Mouse (Mus musculus): ENCODE data around the gene Slc35f6. TPM values are rescaled to one million over a fixed set of nuclear protein-coding genes. Genes with fewer than 3 reads are reported as not detected.

Slc35f6 gene
- total RNA-seq, 4 experiments from 2014 or later = 37.6 to 43.3 (median 39.8) TPM

- no peak for DNase-seq (ENCODE audit: low spot score in 2 of 2)
Measured at GRCm38 (mm10) chr5:30621211-30621790, 26.4 kb upstream of the Slc35f6 start.

GRCm38 (mm10) chr5:30621844-30622176, 25.9 kb upstream of the Slc35f6 start:
- DNase-seq (ENCODE audit: low spot score in 2 of 2) = no peak

DNA sequence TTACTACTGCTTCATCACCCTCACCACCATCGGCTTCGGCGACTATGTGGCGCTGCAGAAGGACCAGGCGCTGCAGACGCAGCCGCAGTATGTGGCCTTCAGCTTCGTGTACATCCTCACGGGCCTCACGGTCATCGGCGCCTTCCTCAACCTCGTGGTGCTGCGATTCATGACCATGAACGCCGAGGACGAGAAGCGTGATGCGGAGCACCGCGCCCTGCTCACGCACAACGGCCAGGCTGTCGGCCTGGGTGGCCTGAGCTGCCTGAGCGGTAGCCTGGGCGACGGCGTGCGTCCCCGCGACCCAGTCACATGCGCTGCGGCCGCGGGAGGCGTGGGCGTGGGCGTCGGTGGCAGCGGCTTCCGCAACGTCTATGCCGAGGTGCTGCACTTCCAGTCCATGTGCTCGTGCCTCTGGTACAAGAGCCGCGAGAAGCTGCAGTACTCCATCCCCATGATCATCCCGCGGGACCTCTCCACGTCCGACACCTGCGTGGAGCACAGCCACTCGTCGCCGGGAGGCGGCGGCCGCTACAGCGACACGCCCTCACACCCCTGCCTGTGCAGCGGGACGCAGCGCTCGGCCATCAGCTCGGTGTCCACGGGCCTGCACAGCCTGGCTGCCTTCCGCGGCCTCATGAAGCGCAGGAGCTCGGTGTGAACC, 25.4 kb upstream of the Slc35f6 start:
- no peak for DNase-seq (ENCODE audit: low spot score in 2 of 2)

DNA sequence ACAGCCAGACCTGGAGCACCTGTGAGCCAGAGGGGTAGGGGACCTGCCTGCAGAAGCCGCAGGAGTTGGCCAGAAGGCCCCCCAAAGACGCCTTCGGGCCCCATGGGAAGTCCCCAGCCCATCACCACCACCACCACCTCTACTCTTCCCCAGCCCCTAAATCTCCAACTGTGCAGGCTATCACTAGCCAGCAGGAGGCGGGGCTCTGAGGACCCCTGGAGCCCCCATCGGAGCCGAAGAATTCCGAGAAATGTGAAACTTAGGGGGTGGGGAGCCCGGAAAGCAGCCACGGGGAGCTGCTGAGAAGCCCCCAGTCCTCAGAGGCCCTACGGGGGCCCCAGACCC, 24.9 kb upstream of the Slc35f6 start:
- DNase-seq (ENCODE audit: low spot score in 2 of 2) = no peak

DNA sequence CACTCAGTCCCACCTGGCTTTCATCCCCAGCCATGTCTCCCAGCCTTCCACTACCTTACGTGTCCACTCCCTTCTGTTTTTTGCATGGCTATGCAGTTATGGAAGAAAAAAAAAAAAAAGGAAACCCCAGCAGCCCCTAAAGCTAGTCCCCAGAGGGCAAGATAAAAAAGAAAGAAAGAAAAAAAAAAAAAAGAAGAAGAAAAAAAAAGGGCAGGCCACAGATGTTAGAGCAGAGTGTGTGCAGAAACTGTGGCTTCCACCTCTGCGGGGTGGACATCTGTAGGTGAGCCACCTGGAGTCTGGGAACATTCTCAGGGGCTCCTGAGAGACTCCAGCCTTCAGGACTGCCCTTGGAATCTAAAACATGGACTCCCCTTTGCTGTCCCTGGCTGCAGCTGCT, 24.4 kb upstream of the Slc35f6 start:
- DNase-seq (ENCODE audit: low spot score in 2 of 2) = no peak

DNA sequence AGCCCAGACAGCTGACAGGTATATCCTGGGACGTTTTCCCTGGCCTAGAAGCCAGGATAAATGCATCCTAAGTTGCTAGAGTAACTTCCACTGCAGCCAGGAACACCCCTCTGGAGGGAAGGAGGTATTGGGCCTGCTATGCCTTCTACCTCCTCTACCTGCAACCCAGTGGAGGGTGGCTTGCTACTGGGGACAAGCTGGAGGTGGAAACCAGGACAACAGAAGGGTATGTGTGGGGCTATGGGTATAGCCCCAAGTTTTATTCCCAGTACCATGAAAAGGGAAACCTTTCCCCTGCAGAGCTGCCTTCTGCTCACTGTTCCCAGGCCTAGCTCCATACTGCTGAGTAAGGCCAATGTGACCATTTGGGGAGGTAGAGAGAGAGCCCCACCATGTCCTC, 23.4 kb upstream of the Slc35f6 start:
- DNase-seq (ENCODE audit: low spot score in 2 of 2) = no peak

- DNase-seq (ENCODE audit: low spot score in 2 of 2) = no peak
Measured at GRCm38 (mm10) chr5:30624908-30625307, 22.8 kb upstream of the Slc35f6 start.

GRCm38 (mm10) chr5:30625379-30625778, 22.4 kb upstream of the Slc35f6 start:
- DNase-seq (ENCODE audit: low spot score in 2 of 2) = no peak

GRCm38 (mm10) chr5:30626331-30627105, 21.2 kb upstream of the Slc35f6 start:
- DNase-seq (ENCODE audit: low spot score in 2 of 2) = no peak

DNA sequence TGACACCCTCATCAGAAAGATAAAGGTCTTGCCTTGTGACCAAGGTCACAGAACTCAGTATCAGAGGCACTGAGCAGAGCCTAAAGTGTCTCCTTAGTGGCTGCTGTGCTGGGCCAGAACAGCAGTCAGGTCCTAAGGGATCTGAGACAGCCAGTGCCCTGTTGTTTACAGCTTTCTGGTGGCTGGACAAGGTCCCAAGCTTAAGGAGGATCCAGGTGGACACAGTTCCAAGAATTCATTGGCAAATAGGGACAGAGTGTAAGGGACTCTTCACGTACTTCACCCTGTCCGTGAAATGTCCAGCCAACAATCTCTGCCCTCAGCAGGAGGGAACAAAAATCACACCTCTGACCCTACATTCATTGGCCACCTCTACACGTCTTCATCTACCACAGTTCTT, 19.2 kb upstream of the Slc35f6 start:
- DNase-seq (ENCODE audit: low spot score in 2 of 2) = no peak

DNA sequence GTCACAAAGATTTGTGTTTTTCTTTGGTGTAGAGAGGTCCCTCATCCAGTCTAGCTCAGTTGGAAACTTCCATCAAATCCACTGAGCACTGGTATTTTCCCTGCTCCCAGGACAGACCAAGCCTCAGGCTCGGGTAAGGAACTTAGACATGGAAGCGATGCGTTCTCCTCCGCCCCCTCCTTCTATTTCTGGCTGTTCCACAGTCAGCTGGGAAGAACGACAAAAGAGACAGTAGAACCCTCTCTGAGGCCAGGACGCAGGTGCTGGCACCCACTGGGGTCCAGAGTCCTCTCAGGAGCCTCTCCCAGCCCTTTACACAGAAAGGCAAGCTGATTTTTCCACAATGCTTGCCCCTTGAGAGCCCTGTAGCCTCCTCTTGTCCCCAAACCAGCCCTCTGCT, 17.3 kb upstream of the Slc35f6 start:
- DNase-seq (ENCODE audit: low spot score in 2 of 2) = peak in 1 of 2 experiments; percentile 43

DNA sequence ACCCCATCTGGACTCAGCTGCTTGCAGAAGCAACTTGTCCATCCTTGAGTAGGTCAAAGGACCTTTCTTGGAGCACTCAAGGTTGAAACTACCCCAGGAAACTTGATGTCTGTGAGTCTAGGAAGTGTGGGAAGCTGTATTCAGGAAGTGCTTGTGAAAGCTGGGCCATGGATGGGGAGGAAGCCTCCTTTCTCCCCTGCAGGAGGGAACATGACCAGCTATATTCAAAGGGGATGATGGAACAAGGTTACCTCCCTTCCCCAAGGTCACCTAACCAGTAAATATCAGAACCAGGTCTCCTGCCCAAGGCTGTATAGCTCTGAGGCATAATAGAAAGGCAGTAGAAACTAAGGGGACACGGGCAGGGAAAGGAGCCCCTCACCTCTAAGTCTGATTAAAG, 15.6 kb upstream of the Slc35f6 start:
- no peak for DNase-seq (ENCODE audit: low spot score in 2 of 2)

DNA sequence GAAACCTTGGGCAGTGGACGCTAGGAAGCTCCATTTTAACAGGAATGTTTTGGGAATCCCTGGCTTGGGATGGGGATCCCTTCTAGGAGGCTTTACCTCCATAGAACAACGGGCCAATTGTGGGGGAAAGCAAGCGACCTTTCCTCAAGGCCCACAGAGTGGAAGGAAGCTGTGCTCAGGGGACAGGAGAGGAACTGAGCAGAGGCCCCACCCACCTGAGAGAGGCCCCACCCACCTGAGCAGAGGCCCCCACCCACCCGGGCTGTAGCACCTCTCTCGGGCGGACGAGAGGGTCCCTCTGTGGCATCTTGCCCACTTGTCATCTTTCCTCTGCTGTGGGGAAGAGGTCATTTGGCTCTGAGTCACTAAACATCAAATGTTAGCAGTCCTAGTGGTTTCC, 10.7 kb upstream of the Slc35f6 start:
- no peak for DNase-seq (ENCODE audit: low spot score in 2 of 2)

DNA sequence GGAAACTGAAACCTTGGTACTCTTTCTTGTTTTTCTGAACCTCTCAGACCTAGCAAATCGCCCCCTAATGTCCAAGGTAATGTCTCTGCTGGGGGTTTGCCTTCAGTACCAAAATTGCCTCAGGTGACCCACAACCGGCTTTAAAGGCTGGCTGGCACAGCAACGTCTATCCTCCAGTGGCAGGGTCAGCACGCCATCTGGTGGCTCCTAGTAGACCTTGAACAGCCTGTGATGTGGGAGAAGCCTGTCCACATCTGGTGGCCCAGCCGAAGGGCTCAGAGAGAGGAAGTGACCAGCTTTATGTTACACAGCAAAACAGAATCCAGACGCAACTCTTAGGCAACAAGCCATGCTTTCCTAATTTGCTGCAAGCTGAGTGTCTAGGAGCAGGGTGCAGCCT, 9.7 kb upstream of the Slc35f6 start:
- DNase-seq (ENCODE audit: low spot score in 2 of 2) = peak; percentile 62 to 69

GRCm38 (mm10) chr5:30643477-30644179, 4.1 kb upstream of the Slc35f6 start:
- peak; percentile 10 to 75 for DNase-seq (ENCODE audit: low spot score in 2 of 2)

- DNase-seq (ENCODE audit: low spot score in 2 of 2) = no peak
Measured at GRCm38 (mm10) chr5:30646036-30646435, 1.7 kb upstream of the Slc35f6 start.

DNA sequence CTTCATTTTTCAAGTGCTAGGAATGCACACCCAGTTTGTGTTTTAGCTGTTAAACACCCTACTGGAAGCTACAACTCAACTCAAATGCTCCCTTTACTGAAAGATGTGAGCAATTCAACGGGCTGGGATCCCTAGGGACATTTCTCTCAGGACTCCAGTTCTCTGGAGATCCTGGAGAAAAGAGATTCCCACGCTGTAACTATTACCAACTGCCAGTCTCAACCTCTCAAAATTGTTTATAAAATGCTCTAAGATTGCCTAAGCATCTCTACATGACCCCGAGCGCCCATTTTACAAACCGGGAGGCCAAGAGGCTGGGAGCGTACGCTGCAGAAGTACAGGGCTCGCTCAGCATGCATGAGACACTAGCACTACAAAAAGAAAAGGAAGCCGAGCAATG, 337 bp upstream of the Slc35f6 start:
- DNase-seq (ENCODE audit: low spot score in 2 of 2) = no peak

DNA sequence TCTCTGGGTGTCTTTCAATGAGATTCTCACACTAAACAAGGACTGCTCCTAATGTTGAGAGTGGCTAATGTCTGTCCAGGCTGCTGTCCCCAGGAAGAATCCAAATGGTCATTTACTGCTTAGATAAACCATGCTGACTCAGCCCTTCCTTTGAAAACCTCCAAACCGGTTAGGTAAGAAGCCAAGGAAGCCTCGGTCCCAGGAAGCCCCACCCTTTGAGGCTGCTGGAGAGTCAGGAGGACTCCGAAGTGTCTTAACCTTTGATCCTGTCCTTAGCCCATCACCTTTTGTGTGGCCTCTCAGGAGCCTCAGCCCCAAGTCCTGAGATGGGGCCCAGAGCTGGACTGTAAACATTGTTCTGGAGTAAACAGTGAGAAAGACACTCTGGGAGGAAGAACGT, 1.8 kb downstream of the Slc35f6 start:
- DNase-seq (ENCODE audit: low spot score in 2 of 2) = no peak

GRCm38 (mm10) chr5:30650756-30651155, 3.0 kb downstream of the Slc35f6 start:
- DNase-seq (ENCODE audit: low spot score in 2 of 2) = no peak

GRCm38 (mm10) chr5:30651554-30651953, 3.8 kb downstream of the Slc35f6 start:
- DNase-seq (ENCODE audit: low spot score in 2 of 2) = no peak

- no peak for DNase-seq (ENCODE audit: low spot score in 2 of 2)
Measured at GRCm38 (mm10) chr5:30653246-30653645, 5.5 kb downstream of the Slc35f6 start.

GRCm38 (mm10) chr5:30655042-30655441, 7.3 kb downstream of the Slc35f6 start:
- no peak for DNase-seq (ENCODE audit: low spot score in 2 of 2)

Measured in left cerebral cortex, adult 8-10 months (tissue).